Mouse (Mus musculus): ENCODE measurements around the gene Faah. TPM values are rescaled to one million over a fixed set of nuclear protein-coding genes. Genes with fewer than 3 reads are reported as not detected.
A peak's percentile ranks its signal among the peaks of the same experiment; 100 is the strongest.

Faah gene
- total RNA-seq (2021) = under 1 TPM; 0.13 to 0.17 TPM

DNA sequence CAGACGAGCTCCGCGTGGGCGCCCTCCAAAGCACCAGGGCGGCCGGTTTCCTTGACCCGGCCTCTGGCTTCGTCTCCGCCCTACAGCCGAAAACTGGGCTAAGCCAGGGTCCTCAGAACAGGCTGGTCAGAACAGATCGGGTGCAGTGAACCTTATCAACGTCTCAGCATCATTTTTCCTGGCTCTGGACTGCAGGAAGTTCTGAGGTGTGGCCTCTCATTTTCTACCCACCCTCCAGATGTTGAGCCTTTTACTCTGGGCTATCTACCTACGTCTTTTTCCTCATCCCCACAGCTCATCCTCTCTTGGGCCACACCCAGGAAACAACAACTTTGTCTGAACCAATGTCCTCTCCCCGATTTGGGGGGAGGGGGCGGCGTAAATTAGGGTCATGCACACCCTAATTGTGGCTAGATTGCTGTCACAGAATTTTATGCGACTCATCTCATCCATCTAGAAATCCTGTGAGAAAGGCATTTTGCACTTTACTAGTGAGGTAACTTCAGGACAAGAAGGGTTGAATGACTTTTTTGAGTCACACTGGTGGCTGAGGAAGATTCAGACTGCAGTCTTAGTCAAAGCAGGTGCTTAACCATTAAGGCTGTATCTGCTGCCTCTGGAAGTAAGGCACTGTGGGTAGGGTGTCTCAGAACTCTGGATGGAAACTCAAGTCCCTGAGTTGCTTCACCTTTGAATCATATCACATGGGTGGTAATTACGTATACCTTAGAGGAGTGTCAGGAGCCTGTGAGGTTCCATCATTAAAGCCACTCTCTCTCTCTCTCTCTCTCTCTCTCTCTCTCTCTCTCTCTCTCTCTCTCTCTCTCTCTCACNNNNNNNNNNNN lies at the start of gene Faah:
TSS of gene Faah (minus strand) at position 25 of the 845 bp plus-strand sequence.
- no peak for DNase-seq (ENCODE audit: low spot score)
- intact Hi-C loops (cut with DNase I) = no loop called here

DNA sequence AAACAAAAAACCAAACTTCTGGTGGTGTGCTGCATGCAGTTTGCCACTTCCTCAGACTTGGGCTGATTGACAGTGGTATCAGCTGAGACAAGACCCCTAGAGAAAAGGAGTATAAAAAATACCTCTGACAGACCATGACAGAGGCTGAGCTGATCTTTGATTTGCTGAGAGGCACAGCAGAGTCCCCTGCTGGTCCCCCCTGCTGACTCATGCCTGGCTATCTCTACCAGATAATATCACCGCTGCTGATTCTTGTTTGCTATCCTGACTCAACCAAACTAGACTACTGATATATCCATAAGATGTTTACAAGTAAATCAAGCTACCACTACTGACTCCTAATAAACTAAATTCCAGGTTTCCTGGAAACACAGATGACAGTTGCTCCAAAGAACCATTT lies 46.1 kb upstream of the Faah start:
- intact Hi-C loops (cut with DNase I) = no loop called here
- DNase-seq (ENCODE audit: low spot score) = no peak

DNA sequence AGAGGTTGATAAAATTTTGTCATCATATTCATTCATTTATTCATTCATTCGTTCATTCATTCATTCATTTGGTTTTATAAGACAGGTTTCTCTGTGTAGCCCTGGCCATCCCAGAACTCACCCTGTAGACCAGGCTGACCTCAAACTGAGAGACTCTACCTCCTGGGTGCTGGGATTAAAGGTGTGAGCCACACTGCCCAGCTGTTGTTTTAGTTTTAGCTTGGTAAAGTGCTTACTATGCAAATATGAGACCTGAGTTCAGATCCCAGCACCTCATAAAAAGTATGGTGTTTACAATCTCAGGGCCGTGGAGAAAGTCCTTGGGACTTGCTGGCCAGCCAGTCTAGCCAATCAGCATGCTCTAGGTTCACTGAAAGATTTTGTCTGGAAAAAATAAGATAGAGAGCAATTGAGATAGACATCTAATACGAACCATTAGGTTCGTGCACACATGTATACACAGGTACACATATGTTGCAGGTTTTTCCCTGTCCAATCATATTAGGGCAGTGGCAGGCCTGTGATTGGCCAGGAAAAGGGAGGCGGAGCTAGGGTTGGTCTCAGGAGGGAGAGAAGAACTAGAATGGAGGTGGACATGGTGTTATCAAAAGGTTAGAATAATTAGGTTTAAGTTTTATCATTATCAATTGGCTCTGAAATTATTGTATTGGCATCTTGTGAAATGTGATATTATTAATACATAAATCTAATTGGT lies 41.4 kb upstream of the Faah start:
- intact Hi-C loops (cut with DNase I) = no loop called here
- DNase-seq (ENCODE audit: low spot score) = no peak

DNA sequence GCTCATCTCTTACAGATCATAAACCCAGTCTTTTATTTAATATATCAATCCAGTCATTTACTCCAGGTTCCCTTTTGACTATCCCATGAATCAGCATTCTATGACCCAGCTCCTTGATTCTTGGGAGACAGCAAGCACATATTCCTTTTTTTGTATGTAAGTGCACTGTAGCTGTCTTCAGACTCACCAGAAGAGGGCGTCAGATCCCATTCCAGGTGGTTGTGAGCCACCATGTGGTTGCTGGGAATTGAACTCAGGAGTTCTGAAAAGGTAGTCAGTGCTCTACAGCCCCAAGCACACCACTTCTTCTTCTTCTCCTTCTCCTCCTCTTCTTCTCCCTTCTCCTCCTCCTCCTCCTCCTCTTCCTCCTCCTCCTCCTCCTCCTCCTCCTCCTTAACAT lies 39.8 kb upstream of the Faah start:
- DNase-seq (ENCODE audit: low spot score) = no peak
- intact Hi-C loops (cut with DNase I) = no loop called here

DNA sequence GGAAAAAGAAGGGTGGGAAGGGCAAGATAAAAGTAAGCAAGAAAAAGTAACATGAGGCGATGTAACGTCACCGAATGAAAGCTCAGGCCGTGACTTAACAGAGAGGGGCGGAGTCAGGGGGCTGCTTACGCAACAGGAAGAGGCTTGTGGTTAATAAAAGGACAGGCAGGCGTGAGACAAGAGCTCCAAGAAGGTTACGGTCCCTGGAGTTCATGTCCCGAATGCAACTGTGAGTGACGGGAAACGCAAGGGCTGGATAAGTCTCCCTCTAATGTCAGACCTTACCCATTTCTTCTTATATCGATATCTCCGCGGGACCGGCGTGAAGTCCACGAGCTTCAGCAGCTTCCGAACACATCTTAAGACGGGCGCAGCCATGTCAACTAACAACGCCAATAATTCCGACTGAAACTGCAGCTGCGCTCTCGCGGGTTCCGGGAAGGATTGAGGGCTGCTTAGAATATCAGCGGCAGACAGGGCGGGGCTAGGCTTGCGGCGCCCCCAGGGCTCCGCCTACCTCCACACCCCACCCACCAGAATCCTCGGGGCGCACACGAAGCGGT lies 35.8 kb upstream of the Faah start, which contains the start of gene Nsun4:
TSS of gene Nsun4 (minus strand) at position 478 of the 563 bp plus-strand sequence.
- DNase-seq (ENCODE audit: low spot score) = peak; percentile 85
- intact Hi-C loops (cut with DNase I) = loop anchor here (2.0 kb wide), 1 partner anchor 19 kb away; no protein-coding TSS in a partner anchor

DNA sequence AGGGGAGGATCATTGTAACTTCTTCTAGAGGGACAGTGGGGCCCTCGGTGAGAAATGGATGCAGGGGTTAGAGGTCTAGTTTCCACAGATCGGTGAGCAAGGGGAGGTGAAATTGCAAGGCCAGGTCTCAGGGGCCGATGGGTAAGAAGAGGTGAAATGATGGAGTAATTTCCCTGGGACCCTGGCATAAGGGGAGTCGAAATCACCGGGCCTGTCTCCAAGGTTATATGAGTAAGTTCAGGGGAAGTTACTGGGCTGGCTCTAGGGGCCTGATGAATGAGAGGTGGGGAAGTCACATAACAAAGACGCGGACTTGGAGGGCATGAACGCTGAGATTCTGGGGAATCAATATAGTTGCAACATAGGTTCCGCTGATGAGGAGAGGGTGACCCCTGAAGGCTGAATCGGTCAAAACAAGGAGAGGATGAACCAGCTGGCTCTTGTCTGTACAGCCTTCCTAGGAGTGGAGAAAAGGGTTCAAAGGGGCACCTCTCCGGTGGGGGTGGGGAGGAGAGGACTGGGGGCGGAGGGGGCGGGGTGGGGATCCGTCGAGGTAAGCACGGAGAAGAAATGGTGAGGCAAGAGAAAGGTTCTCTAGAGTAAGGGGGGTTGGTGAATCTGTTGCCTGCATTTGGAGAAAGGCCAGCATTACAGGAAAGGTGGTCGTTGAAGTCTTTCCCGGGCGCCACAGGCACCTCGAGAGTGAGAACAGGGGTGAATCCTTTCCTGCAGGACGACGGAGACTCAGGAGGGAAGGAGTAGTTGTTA lies 35.0 kb upstream of the Faah start:
- intact Hi-C loops (cut with DNase I) = loop anchor here (2.0 kb wide), 1 partner anchor 20 kb away; no protein-coding TSS in a partner anchor
- no peak for DNase-seq (ENCODE audit: low spot score)

DNA sequence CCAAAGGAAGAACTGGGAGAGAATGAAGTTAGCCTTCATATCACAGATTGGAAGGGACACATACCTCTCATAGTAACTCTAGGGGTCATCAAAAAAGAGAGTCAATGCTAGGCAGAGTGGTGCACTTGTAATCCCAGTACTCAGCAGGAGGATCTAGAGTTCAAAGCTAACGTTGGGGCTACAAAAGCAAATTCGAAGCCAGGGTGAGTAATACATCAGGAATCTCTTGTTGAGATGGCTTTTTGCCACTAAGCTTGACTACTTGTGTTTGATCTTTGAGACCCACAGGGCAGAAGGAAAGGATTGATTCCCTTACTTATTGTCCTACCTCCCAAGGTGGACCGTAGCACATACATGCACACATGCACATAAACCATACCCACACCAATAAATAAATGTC lies 31.5 kb upstream of the Faah start:
- intact Hi-C loops (cut with DNase I) = no loop called here
- DNase-seq (ENCODE audit: low spot score) = no peak

DNA sequence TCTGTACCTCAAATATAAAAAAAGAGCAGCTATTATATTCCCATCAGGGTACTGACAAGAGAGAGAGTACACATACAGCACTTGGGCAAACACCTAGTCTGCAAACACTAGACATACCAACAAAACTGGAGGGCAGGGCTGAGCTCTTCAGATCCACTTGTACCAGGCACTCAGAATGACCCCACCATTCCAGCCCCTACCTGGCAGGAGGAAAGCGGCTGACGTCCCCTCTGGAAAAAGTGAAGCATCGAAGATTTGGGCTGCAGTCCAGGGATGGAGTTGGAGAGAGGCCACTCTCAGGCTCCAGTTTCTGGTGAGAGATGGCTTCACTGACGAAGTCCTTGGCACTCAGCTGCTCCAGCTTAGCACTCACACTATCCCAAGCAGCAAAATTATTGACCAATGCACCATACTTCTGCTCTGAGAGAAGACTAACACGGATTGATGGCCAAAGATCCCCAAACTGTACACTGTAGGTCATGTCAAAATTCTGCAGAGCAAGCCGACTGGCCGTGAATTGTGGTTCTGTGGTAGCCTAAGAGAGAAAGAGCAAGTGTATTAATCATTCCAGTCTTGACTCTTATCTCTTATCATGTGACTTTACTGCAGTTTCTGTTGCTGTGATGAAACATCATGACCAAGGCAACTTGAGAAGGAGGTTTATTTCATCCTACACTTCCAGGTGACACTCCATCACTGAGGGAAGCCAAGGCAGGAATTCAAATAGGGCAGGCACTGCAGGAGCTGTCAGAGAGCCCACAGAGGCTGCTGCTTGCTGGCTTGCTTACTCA lies 30.6 kb upstream of the Faah start:
- no peak for DNase-seq (ENCODE audit: low spot score)
- intact Hi-C loops (cut with DNase I) = no loop called here

DNA sequence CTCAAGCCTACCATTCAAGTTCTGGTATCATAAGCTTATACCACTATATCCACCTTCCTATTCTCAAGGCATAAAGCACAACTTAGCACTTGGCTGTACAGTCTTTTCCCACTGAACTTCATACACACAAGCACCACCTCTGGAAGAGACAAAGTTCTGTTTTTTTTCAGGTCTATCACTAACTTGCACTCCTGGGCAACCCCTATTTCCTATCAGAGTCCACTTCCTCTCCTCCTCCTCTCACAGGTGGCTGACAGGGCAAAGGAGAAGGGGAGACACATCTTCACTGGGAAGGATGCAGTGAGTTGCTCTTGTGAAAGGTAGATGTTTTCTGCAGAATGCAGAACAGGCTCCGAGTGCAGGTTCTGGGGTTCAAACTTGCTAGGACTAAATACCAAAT lies 30.0 kb upstream of the Faah start:
- intact Hi-C loops (cut with DNase I) = no loop called here
- no peak for DNase-seq (ENCODE audit: low spot score)

DNA sequence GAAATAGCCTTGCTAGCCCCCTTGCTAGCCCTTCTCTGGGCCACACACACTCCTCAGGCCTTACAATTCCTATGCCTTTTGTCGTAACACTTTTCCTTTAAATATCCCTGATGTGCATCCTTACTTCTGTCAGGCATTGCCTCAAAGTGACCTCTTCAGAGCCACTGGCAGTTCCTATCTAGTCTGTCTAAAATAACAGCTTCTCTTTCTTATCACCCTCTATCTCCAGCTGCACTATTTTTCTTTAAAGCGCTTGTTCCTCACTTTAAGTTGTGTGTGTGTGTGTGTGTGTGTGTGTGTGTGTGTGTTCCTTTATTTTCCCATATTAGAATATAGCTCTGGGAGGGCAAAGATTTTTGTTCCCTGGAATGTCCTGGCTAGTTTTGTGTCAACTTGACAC lies 28.9 kb upstream of the Faah start:
- intact Hi-C loops (cut with DNase I) = no loop called here
- DNase-seq (ENCODE audit: low spot score) = no peak

DNA sequence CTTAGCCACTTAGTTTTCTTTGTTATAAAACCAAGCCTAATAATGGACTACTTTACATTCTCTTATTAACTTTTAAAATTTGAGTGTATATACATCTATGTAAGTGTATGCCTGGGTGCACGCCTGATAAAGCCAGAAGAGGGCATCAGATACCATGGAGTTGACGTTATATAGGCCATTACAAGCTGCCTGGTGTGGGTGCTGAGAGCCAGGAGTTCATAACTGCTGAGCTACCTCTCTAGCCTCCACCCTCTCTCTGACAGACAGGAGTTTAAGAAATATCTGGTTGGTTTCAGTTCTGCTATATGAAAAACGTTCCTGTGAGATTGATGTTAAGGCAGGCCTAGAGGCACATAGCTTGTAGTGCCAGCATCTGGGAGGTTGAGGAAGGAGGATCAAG lies 24.5 kb upstream of the Faah start:
- intact Hi-C loops (cut with DNase I) = no loop called here

DNA sequence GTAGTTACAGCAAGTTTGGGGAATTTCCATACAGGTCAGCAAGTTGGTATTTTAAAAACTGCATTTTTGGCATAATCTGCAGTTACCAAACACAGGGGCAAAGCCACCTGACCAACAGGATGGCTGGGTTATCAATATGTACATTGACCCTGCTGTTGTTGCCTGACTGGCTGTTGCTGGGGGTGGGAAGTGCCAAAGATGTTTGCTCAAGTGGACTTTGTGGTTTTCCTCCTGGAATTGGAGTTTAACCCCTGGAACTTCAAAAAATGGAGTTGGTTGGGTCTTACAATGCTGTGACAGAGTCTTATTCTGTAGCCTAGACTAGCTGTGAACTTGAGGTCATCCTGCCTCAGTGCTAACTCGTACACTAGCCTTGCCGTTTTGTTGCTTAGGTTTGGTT lies 22.7 kb upstream of the Faah start:
- no peak for DNase-seq (ENCODE audit: low spot score)
- intact Hi-C loops (cut with DNase I) = no loop called here

More for the DNA sequence above, 24.5 kb upstream of the Faah start:
- no peak for DNase-seq (ENCODE audit: low spot score)

DNA sequence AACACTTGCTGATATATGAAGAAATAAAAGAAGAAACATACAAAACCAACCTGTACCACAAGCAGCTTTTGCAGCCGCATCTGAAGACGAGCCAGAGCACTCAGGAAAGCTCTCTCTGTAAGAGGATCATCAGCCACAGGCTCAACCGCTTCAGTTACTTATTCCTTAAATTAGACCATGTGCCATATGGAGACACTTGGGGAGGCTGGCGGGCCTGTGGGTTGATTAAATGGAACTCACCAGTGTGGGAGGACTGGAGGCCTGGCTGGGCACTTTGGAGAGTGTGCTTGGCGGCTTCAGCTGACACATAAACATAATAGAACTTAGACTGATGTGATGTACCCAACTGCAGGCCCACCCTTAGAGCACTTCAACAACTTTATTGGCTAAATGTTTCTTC lies 15.6 kb upstream of the Faah start:
- no peak for DNase-seq (ENCODE audit: low spot score)
- intact Hi-C loops (cut with DNase I) = no loop called here

DNA sequence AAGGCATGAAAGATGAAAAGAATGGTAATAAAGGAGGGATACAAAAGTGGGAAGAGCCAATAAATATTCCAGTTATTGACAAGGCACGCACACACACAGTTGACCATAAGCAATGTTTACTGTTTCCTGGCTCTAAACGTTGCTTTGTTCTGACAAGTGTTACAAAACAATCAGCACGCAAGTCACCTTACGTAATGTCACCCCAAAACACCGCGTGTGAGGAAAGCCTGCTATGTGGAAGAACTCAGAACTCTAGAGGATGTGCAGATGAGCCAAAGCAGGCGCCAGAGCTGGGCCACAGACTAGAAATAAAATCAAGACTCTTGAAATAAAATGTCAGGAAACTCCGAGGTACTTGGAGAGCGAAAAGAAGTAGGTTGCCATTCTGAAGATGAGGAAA lies 15.2 kb upstream of the Faah start:
- intact Hi-C loops (cut with DNase I) = no loop called here
- DNase-seq (ENCODE audit: low spot score) = no peak

DNA sequence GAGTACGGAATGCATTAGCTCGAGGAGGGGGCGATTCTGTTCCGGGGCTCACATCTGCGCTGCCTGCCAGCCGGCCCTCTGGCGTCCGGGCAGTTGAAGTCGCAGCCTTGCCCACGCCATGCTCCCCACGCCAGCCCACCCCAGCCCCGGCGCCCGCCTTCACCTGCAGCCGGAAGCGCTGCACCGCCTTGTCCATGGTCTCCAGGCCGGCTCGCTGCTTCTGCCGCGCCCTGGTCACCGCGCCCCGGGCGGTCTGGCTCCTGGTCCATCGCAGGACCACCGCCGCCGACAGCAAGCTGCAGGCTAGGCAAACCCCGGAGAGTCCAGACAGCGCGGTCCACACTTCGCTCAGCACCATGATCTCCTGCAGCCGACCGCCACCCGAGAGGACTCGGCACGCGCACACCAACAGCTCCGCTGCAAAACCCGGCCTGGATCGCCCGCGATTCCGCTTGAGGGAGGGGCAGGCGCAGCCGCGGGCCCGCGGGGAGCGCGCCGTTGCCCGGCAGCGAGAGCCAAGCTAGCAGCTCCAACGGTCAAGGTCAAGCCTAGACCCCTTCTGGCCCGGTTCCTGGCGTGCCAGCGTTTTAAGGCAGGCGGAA lies 325 bp downstream of the Faah start:
- peak; percentile 21 for DNase-seq (ENCODE audit: low spot score)
- intact Hi-C loops (cut with DNase I) = no loop called here

DNA sequence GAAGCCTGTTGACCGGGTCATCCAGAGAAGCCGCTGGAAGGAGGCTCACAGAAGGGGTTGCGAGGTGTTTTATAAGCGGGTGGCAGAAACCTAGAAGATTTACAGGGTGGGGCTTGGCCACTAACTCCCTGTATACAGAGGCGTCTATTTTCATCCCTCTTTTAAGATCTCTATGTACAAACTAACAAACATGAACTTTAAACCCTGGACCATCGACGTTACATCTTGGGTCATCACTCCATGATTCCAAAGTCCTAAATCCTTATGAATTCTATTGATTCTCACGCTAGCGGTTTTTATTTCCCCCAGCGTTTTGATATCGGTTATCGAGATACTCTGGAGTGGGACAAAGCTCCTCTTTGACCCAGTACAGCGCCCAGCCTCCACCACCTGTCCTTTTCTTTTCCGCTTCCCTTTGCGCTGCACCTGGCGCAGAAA lies 845 bp downstream of the Faah start:
- intact Hi-C loops (cut with DNase I) = no loop called here
- DNase-seq (ENCODE audit: low spot score) = no peak

DNA sequence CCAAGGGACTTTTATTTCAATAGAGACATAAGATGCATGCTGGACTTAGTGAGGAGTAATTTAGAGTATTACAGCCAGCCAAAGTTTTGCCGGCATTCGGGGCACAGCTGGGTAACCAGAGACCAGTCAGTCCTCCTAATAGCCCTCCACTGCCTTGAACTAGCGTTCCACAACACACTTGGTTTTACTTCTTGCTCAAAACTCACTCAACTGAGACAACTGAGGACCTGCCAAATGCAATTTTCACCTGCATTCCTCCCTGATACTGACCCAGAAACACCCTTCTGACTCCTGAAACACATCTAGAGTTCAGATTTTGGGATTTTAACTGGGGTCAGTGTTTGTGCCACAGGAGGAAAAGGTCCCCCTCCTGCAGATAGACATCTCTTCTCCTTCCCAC lies 1.3 kb downstream of the Faah start:
- intact Hi-C loops (cut with DNase I) = no loop called here
- DNase-seq (ENCODE audit: low spot score) = no peak

DNA sequence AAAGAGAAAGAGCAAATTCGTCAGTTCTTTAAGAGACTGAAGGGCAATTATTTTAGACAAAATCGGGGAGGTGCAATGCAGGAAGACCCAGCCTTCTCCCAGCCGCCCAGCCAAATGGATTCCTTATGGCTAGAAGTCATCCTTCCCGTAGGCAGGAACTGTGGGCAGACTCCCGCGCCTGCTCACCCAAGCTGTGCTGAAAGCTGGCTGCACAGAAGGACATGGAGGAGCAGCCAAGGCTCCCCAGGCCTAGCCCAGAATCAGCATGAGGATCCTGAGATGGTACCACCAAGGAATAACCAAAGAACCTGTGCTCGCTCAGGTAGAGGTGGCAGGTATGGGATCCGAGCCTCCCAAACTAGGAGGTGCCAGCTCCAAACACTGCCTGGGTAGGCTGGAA lies 1.7 kb downstream of the Faah start:
- DNase-seq (ENCODE audit: low spot score) = no peak
- intact Hi-C loops (cut with DNase I) = no loop called here

DNA sequence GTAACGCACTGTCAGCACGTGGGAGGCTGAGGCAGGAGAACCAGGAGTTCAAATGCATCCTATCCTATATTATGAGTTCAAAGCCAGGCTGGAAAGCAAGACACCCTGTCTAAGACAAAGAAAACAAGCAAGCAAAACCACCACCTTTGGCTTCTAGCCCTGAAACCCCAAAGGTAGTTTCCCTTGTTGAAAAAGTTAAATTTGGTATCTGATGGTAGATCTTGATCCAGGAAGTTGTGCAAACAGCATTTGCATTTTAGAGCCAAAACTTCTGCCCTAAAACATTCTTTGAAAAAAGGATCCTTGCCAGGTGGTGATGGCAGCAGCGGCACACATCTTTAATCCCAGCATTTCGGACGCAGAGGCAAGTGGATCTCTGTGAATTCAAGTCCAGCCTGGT lies 2.2 kb downstream of the Faah start:
- no peak for DNase-seq (ENCODE audit: low spot score)
- intact Hi-C loops (cut with DNase I) = no loop called here

Measured in heart, postnatal 25 days (tissue).